Mouse (Mus musculus) ES-Bruce4 (cell line): ENCODE data around the gene Tradd.

Experiments used
- CTCF ChIP-seq: IDR thresholded peaks from one replicate; pipeline ENCODE4 v1.8.1; 2011; ENCODE audit warnings: low read depth, low read length
- EP300 ChIP-seq: IDR thresholded peaks from 2 replicates; pipeline ENCODE4 v1.6.1; 2011; ENCODE audit warnings: low read depth, low read length; ENCODE audit not compliant: insufficient read depth
- POLR2A ChIP-seq: IDR thresholded peaks from one replicate; pipeline ENCODE4 v1.8.1; 2011; ENCODE audit warnings: low read length; ENCODE audit not compliant: insufficient read depth

DNA sequence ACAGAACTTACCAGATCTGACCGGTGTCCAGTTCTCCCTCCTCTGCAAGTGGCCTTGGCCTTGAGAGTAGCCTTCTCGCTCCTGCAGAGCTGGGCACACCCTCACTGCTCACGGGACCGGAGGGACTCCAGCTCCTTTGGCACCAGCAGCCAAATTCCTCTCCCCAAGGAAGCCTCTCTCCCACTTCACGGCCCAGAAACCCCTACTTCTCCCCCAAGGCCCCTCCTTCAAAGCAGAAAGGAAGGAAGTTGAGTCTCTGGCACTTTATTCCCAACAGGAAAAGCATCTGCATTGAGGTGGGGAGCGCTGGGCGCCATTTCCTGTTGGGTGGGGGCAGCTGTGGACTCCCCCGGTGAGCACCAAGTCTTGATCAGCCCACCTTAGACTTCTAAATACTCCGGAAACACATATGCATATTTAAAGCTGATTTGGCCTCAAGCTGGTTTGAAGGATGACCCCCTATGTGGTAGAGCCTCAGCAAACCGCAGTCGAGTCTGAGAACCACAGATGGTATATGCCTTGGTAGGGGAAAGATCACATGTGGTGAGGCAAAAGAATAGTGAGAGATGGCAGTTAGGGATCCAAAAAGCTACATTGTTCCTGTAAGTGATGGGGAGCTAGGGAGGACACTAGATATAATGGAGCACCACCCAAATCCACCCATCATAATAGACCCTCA is 31.6 kb upstream of the Tradd start, which contains the start of gene Exoc3l:
- TF ChIP-seq CTCF (no peak), EP300 (no peak), POLR2A (no peak)
